Mouse (Mus musculus) effector memory CD4-positive, alpha-beta T cell, adult 7 months (primary cell): ENCODE data around the gene Dock7. TPM values are rescaled to one million over a fixed set of nuclear protein-coding genes. Genes with fewer than 3 reads are reported as not detected.

Experiments used
- polyA plus RNA-seq: library from polyadenylated mRNA; unstranded; fragments of 100-300 nt; shearing (Covaris generic); gene quantifications from one replicate; pipeline ENCODE4 v1.2.1, GENCODE M21; 2017

Gene Dock7
- polyA plus RNA-seq = 1.5 TPM

GRCm38 (mm10) chr4:99120211-99121122, at the start of gene Dock7:
Gene Dock7 (minus strand): TSS chr4:99120915.

DNA sequence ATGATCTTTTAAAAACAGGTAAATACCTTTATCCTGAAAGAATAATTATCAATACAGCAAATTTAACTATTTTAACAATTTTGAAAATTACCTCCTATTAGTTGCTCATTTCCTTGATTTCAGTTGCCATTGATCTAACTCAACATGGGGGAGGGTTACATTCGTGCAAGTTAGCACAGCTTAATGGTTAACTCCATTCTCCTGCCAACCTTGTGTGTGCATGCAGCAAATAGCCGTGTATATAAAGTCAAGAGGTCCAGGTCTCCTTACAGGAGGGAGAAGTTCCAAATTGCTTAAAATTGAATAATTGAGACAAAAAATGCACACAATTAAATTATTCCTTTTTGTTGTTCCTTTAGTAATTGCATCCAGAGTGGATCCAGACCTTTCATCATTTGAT, 90.0 kb downstream of the Dock7 start, which contains the start of gene Angptl3:
Gene Angptl3 (plus strand): TSS at position 269 of the 400 bp plus-strand sequence.

DNA sequence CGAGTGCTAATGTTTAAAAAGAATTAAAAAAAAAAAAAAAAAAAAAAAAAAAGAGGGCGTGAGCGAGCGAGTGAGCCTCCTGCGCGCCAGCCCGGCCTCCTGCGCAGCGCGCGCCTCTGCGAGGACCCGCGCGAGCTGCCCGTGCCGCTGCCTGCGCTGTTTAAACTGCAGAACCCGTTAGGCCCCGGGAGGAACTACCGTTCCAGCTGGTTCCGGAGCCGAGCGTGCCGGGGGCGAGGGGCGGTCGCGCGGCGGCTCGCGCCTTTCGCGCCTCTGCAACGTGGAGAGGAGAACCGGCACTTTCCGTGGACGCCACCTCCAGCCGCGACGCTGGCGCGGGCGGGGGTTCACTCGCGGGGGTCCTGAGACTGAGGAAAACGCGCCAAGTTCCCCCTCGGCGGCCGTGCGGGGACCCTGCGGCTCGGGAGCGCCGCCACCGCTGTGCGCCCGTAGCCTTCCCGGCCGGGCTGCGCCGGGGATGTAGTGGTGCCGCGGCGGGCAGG, 197.1 kb downstream of the Dock7 start, which contains the start of gene Usp1:
Gene Usp1 (plus strand): TSS at position 243 of the 503 bp plus-strand sequence.

Other genes with a start within 250 kb of the Dock7 start
- gene Usp1, start 197.1 kb downstream of the Dock7 start, polyA plus RNA-seq = 47.9 TPM
- gene Angptl3, start 90.0 kb downstream of the Dock7 start, polyA plus RNA-seq = not detected
- gene Atg4c, start 73.0 kb upstream of the Dock7 start, polyA plus RNA-seq = 0.63 TPM
- gene Gm12689, start 175.0 kb upstream of the Dock7 start, polyA plus RNA-seq = not detected